ENCODE assay signal across 10 mouse cellular contexts in the genomic region with DNA sequence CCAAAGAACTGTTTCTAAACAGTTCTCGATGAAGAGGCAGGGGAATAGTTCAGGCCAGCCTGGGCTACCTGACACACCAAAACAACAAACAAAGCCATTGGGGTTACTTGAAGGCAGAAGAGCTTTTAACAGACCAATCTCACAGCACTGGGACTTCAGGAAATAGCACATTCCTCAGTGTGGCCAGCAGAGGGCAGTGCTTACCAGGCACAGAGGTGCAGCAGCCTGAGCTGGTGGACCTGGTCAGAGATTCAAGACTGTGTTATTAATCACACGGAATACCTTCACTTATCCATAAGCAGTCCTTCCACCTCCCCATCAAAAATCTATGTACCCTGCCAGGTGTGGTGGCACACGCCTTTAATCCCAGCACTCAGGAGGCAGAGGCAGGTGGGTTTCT. TPM values are rescaled to one million over a fixed set of nuclear protein-coding genes. Genes with fewer than 3 reads are reported as not detected.
DNase-seq lines count a peak whose midpoint lies in the region; ATAC-seq lines count a peak whose summit lies in the region.
"Had no signal": no experiment of that assay in that cellular context is flagged by ENCODE, and none has a peak within 500 bp of the region (broad histone marks: within the 10 kb centered on the region; RNA-seq: fewer than 3 reads in every experiment).

No protein-coding gene starts in this region.

- WGBS in liver, embryonic 12.5 days (ENCODE audit: insufficient replicate concordance): 6% methylated on average over 3 of the region's 3 CpGs
- WGBS in liver, embryonic 13.5 days (ENCODE audit: insufficient replicate concordance): 7% methylated on average over 3 of the region's 3 CpGs

- H3K36me3 ChIP-seq in liver, embryonic 12.5 days: no peaks in the 10 kb centered on the region
- H3K36me3 ChIP-seq in liver, embryonic 13.5 days: no peaks in the 10 kb centered on the region
- H3K36me3 ChIP-seq: neural tube, embryonic 13.5 days had no signal

- DNase-seq in liver: peak; percentile 86
- DNase-seq in c-Kit-positive CD71-negative TER-119-negative erythroid progenitor cells, embryonic 14.5 days (ENCODE audit: low read depth): peak; percentile 72
- peak; percentile 75 for DNase-seq in forelimb bud, embryonic 11.5 days (ENCODE audit: low read depth, low spot score)
- peak; percentile 76 for DNase-seq in kidney, adult 9 months
- DNase-seq in liver, embryonic 13.5 days: peak; percentile 67
- peak; percentile 78 for DNase-seq in ovary, postnatal 36 days (ENCODE audit: low spot score)
- DNase-seq in thymus, postnatal 14 days: peak; percentile 77

- 0 out of 2 replicates have a peak, but pooled peaks cover 6% of the 10 kb centered on the region for H3K27me3 ChIP-seq in liver, embryonic 12.5 days (replicated peaks)
- H3K27me3 ChIP-seq in liver, embryonic 13.5 days: no peaks in the 10 kb centered on the region

- H3K9me3 ChIP-seq in liver, embryonic 12.5 days (replicated peaks): no peaks in the 10 kb centered on the region
- no peaks in the 10 kb centered on the region for H3K9me3 ChIP-seq in liver, embryonic 13.5 days (replicated peaks)
- H3K9me3 ChIP-seq: neural tube, embryonic 13.5 days had no signal

- H3K27ac ChIP-seq in liver, embryonic 12.5 days: no peak overlapping the region
- no peak overlapping the region for H3K27ac ChIP-seq in liver, embryonic 13.5 days
- H3K27ac ChIP-seq: neural tube, embryonic 13.5 days had no signal

- peaks cover 43% of the 10 kb centered on the region for H3K4me1 ChIP-seq in liver, embryonic 12.5 days
- peaks cover 43% of the 10 kb centered on the region for H3K4me1 ChIP-seq in liver, embryonic 13.5 days (replicated peaks)

- H3K4me3 ChIP-seq in liver, embryonic 12.5 days: no peak overlapping the region
- H3K4me3 ChIP-seq in liver, embryonic 13.5 days (replicated peaks): no peak overlapping the region
- H3K4me3 ChIP-seq: erythroblast, embryonic 14.5 days; neural tube, embryonic 13.5 days had no signal

- ATAC-seq in liver, embryonic 12.5 days: no peak
- no peak for ATAC-seq in liver, embryonic 13.5 days (ENCODE audit: low read depth)

- no peak overlapping the region for H3K4me2 ChIP-seq in liver, embryonic 12.5 days
- H3K4me2 ChIP-seq in liver, embryonic 13.5 days: no peak overlapping the region
- H3K4me2 ChIP-seq: neural tube, embryonic 13.5 days had no signal

- H3K9ac ChIP-seq in liver, embryonic 12.5 days: no peak overlapping the region
- H3K9ac ChIP-seq in liver, embryonic 13.5 days: no peak overlapping the region

RNA-seq across cellular contexts. Expression of a gene that starts 5.3 kb away (rescaled TPM):
- polyA plus RNA-seq in liver, embryonic 12.5 days (2016; fragmentation: Nextera tagmentation; extraction: Ambion mirVana): 36.5 and 38.2 TPM in 2 replicates
- 24.9 and 25.6 TPM in 2 replicates for polyA plus RNA-seq in liver, embryonic 13.5 days (2015; fragmentation: Nextera tagmentation; extraction: Ambion mirVana)

RNA-seq across cellular contexts. Expression of a gene that starts 7.6 kb away (rescaled TPM):
- 15.7 TPM in 2 replicates for polyA plus RNA-seq in liver, embryonic 12.5 days (2016; fragmentation: Nextera tagmentation; extraction: Ambion mirVana)
- 7.4 and 7.8 TPM in 2 replicates for polyA plus RNA-seq in liver, embryonic 13.5 days (2015; fragmentation: Nextera tagmentation; extraction: Ambion mirVana)

RNA-seq across cellular contexts. Expression of a gene that starts 45.4 kb away (rescaled TPM):
- 10.1 and 10.6 TPM in 2 replicates for polyA plus RNA-seq in liver, embryonic 12.5 days (2016; fragmentation: Nextera tagmentation; extraction: Ambion mirVana)
- 6.1 and 7.5 TPM in 2 replicates for polyA plus RNA-seq in liver, embryonic 13.5 days (2015; fragmentation: Nextera tagmentation; extraction: Ambion mirVana)

RNA-seq across cellular contexts. Expression of a gene that starts 45.6 kb away (rescaled TPM):
- 43.9 and 45.3 TPM in 2 replicates for polyA plus RNA-seq in liver, embryonic 12.5 days (2016; fragmentation: Nextera tagmentation; extraction: Ambion mirVana)
- polyA plus RNA-seq in liver, embryonic 13.5 days (2015; fragmentation: Nextera tagmentation; extraction: Ambion mirVana): 31.6 and 38.5 TPM in 2 replicates

RNA-seq across cellular contexts. Expression of a gene that starts 50.6 kb away (rescaled TPM):
- 53.5 and 54.1 TPM in 2 replicates for polyA plus RNA-seq in liver, embryonic 12.5 days (2016; fragmentation: Nextera tagmentation; extraction: Ambion mirVana)
- 35.7 and 48.5 TPM in 2 replicates for polyA plus RNA-seq in liver, embryonic 13.5 days (2015; fragmentation: Nextera tagmentation; extraction: Ambion mirVana)
